Mouse (Mus musculus) heart, adult 9 months (tissue): ENCODE measurements around the gene Stx17.
A peak's percentile ranks its signal among the peaks of the same experiment; 100 is the strongest.

ENCODE experiments used
- DNase-seq, 2 experiments: peaks; one replicate each; pipeline ENCODE4 v3.0.0; 2022; ENCODE audit warnings: low spot score in 2 of 2

Stx17 gene

GRCm38 (mm10) chr4:48163851-48164250, 39.1 kb downstream of the Stx17 start:
- DNase-seq, result no peak

- no peak for DNase-seq
Measured at GRCm38 (mm10) chr4:48175666-48176065, 51.0 kb downstream of the Stx17 start.

GRCm38 (mm10) chr4:48180922-48181321, 56.2 kb downstream of the Stx17 start:
- no peak for DNase-seq

GRCm38 (mm10) chr4:48181366-48181765, 56.7 kb downstream of the Stx17 start:
- DNase-seq, result no peak

- DNase-seq, result no peak
Measured at GRCm38 (mm10) chr4:48182115-48182806, 57.5 kb downstream of the Stx17 start.

- DNase-seq, result no peak
Measured at GRCm38 (mm10) chr4:48197925-48198324, 73.2 kb downstream of the Stx17 start.

GRCm38 (mm10) chr4:48198447-48198846, 73.7 kb downstream of the Stx17 start:
- DNase-seq, result no peak

GRCm38 (mm10) chr4:48203564-48203963, 78.8 kb downstream of the Stx17 start:
- DNase-seq, result no peak

- peak; percentile 42 to 66 for DNase-seq
Measured at GRCm38 (mm10) chr4:48225173-48225572, 100.5 kb downstream of the Stx17 start.

GRCm38 (mm10) chr4:48225604-48226003, 100.9 kb downstream of the Stx17 start:
- DNase-seq, result no peak

GRCm38 (mm10) chr4:48226800-48227199, 102.1 kb downstream of the Stx17 start:
- DNase-seq, result no peak
